Mouse (Mus musculus): Measurements from ENCODE around the gene Ist1. TPM values are rescaled to one million over a fixed set of nuclear protein-coding genes. Genes with fewer than 3 reads are reported as not detected.

Gene Ist1
- total and polyA plus RNA-seq, 3 experiments: 27.1 to 37.8 (median 37.4) TPM

DNA sequence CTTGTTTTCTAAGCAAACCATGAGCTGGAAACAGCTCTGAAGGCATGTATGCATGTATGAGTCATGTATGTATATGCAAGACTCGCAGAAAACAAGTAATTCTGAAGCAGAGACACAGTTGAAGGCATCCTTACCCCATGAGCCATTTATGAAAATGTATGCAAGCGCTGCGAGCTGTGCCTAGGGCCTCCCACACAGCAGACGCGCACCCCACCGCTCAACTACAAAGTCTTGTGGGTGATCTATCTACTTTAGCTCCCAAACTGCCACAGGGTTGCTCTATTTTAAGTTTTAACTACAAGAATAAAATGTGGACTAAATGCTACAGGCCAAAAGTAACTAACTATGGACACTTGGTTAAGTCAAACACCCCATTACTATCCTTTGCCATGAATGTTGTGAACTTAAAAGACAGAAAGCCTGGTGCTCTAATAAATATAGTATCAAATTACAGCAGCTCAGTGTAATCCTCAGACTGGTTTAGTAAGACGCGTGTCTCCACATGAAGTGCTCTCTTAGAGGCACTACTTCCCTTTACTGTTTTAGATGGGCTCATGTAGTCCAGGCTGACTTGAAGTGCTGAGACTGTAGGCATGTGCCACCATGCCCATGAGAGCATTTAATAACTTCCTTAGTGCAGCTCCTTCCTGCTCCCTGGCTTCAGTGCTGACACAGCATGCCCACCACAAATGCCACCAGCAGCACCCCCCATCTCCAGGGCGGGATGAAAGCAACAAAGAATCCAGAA lies 17.0 kb downstream of the Ist1 start:
- Histone ChIP-seq H3K79me2 (replicated peaks; ENCODE audit: control insufficient read depth, insufficient read depth, low read length) (no peaks in the 10 kb centered on the region), H3K4me3 (no peak overlapping the region), H3K27ac (no peak overlapping the region), H3K9ac (ENCODE audit: low read depth, low read length) (no peak overlapping the region), H3K27me3 (ENCODE audit: control insufficient read depth, insufficient read depth, low read length) (no peaks in the 10 kb centered on the region), H3K4me1 (ENCODE audit: control insufficient read depth, insufficient read depth, low read length) (no peaks in the 10 kb centered on the region), H3K36me3 (ENCODE audit: control insufficient read depth, insufficient read depth, low read length) (peaks cover 5% of the 10 kb centered on the region)
- 93% methylated on average over 9 of the region's 9 CpGs for WGBS
- no peak for TF ChIP-seq EP300 (IDR thresholded peaks at IDR 0.05; ENCODE audit: insufficient read depth, low read depth, low read length)
- TF ChIP-seq CTCF (IDR thresholded peaks at IDR 0.05): no peak
- TF ChIP-seq POLR2A (IDR thresholded peaks at IDR 0.05; ENCODE audit: insufficient read depth, low read depth, low read length): no peak
- no peak for DNase-seq
- intact Hi-C loops (cut with DNase I): no loop called here

- no peaks in the 10 kb centered on the region for H3K4me1 ChIP-seq (ENCODE audit: control insufficient read depth, insufficient read depth, low read length)
- H3K79me2 ChIP-seq (replicated peaks; ENCODE audit: control insufficient read depth, insufficient read depth, low read length): no peaks in the 10 kb centered on the region
- DNase-seq: no peak
- intact Hi-C loops (cut with DNase I): no loop called here
- TF ChIP-seq EP300 (IDR thresholded peaks at IDR 0.05; ENCODE audit: insufficient read depth, low read depth, low read length): no peak
- TF ChIP-seq POLR2A (IDR thresholded peaks at IDR 0.05; ENCODE audit: insufficient read depth, low read depth, low read length): no peak
- TF ChIP-seq CTCF (IDR thresholded peaks at IDR 0.05): no peak
- H3K4me3 ChIP-seq: no peak overlapping the region
- WGBS: 86% methylated on average over 2 of the region's 2 CpGs
- peaks cover 5% of the 10 kb centered on the region for H3K36me3 ChIP-seq (ENCODE audit: control insufficient read depth, insufficient read depth, low read length)
- H3K9ac ChIP-seq (ENCODE audit: low read depth, low read length): no peak overlapping the region
- H3K27ac ChIP-seq: no peak overlapping the region
- no peaks in the 10 kb centered on the region for H3K27me3 ChIP-seq (ENCODE audit: control insufficient read depth, insufficient read depth, low read length)
These were observed 19.5 kb downstream of the Ist1 start for GRCm38 (mm10) chr8:109673596-109673995.

GRCm38 (mm10) chr8:109672656-109673055 lies 20.4 kb downstream of the Ist1 start:
- intact Hi-C loops (cut with DNase I): no loop called here
- Histone ChIP-seq H3K4me3 (no peak overlapping the region), H3K27ac (no peak overlapping the region), H3K27me3 (ENCODE audit: control insufficient read depth, insufficient read depth, low read length) (no peaks in the 10 kb centered on the region), H3K36me3 (ENCODE audit: control insufficient read depth, insufficient read depth, low read length) (peaks cover 5% of the 10 kb centered on the region), H3K4me1 (ENCODE audit: control insufficient read depth, insufficient read depth, low read length) (no peaks in the 10 kb centered on the region), H3K79me2 (replicated peaks; ENCODE audit: control insufficient read depth, insufficient read depth, low read length) (no peaks in the 10 kb centered on the region), H3K9ac (ENCODE audit: low read depth, low read length) (no peak overlapping the region)
- DNase-seq: no peak
- WGBS: 91% methylated on average over 5 of the region's 5 CpGs
- TF ChIP-seq CTCF (IDR thresholded peaks at IDR 0.05) (no peak), EP300 (IDR thresholded peaks at IDR 0.05; ENCODE audit: insufficient read depth, low read depth, low read length) (no peak), POLR2A (IDR thresholded peaks at IDR 0.05; ENCODE audit: insufficient read depth, low read depth, low read length) (no peak)

DNA sequence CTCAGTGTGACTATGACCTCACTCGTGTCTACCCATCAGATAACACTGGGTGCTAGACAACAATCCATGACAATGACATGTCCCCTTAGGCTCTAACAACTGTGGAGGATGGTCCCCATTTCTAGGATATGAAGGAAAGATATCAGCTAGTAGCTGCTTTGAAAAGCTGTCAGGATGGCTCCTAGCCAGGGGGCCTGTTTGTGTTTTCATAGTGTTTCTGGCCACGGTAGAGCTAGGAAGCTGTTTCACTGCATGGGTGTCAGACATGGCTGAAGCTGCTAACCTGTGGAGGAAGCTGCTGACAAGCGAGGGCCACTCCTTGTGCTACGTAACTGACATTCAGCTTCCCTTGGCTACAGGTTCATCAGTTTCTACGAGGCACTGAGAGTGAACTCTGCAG lies 26.4 kb downstream of the Ist1 start:
- intact Hi-C loops (cut with DNase I): no loop called here
- Histone ChIP-seq H3K4me1 (ENCODE audit: control insufficient read depth, insufficient read depth, low read length) (no peaks in the 10 kb centered on the region), H3K27ac (no peak overlapping the region), H3K36me3 (ENCODE audit: control insufficient read depth, insufficient read depth, low read length) (no peaks in the 10 kb centered on the region; the same call in 1 of the 2 replicates), H3K4me3 (no peak overlapping the region), H3K9ac (ENCODE audit: low read depth, low read length) (no peak overlapping the region), H3K79me2 (replicated peaks; ENCODE audit: control insufficient read depth, insufficient read depth, low read length) (no peaks in the 10 kb centered on the region), H3K27me3 (ENCODE audit: control insufficient read depth, insufficient read depth, low read length) (no peaks in the 10 kb centered on the region)
- WGBS: 71% methylated on average over 5 of the region's 5 CpGs
- DNase-seq: no peak
- TF ChIP-seq EP300 (IDR thresholded peaks at IDR 0.05; ENCODE audit: insufficient read depth, low read depth, low read length) (no peak), CTCF (IDR thresholded peaks at IDR 0.05) (no peak), POLR2A (IDR thresholded peaks at IDR 0.05; ENCODE audit: insufficient read depth, low read depth, low read length) (no peak)

DNA sequence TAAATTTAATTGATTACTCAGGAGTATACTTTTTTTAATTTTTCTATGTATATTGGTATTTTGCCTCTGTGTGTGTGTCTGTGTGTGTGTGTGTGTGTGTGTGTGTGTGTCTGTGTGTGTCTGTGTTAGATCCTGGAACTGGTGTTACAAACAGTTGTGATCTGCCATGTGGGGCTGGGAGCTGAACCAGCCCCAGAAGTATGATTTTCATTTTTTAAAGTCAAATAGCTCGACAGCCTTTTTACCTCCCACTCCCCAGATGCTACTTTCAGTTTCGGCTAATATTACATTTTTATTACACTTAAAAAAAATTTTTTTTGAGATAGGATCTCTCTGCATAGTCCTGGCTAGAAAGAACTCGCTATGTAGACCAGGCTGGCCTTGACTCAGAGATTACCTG lies 30.7 kb downstream of the Ist1 start:
- Histone ChIP-seq H3K27me3 (ENCODE audit: control insufficient read depth, insufficient read depth, low read length) (no peaks in the 10 kb centered on the region), H3K9ac (ENCODE audit: low read depth, low read length) (no peak overlapping the region), H3K79me2 (replicated peaks; ENCODE audit: control insufficient read depth, insufficient read depth, low read length) (no peaks in the 10 kb centered on the region), H3K27ac (no peak overlapping the region), H3K36me3 (ENCODE audit: control insufficient read depth, insufficient read depth, low read length) (no peaks in the 10 kb centered on the region), H3K4me3 (no peak overlapping the region), H3K4me1 (ENCODE audit: control insufficient read depth, insufficient read depth, low read length) (no peaks in the 10 kb centered on the region)
- intact Hi-C loops (cut with DNase I): no loop called here
- TF ChIP-seq CTCF (IDR thresholded peaks at IDR 0.05): no peak
- no peak for TF ChIP-seq POLR2A (IDR thresholded peaks at IDR 0.05; ENCODE audit: insufficient read depth, low read depth, low read length)
- no peak for TF ChIP-seq EP300 (IDR thresholded peaks at IDR 0.05; ENCODE audit: insufficient read depth, low read depth, low read length)
- no peak for DNase-seq
- WGBS: 82% methylated on average over 3 of the region's 3 CpGs

DNA sequence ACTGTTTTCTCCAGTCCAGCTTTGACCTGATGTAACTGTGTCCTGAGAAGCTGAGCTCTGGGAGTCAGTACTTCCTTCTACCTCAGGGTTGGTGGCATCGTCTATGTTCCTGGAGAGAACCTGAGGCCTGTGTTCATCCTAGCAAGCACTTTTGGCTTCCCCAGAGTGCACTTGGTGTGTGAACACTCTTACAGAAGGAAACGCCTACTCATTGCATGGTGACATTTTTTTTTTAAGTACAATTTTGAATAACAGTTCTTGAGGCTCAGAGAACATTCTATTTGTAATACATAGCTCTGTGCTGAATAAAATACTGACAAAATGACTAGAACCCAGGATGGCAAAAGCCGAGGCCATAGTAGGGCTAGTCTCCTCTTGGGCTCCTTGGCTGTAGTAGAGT lies 36.2 kb downstream of the Ist1 start:
- H3K79me2 ChIP-seq (replicated peaks; ENCODE audit: control insufficient read depth, insufficient read depth, low read length): no peaks in the 10 kb centered on the region
- no peak for DNase-seq
- 75% methylated on average over 3 of the region's 3 CpGs for WGBS
- H3K27me3 ChIP-seq (ENCODE audit: control insufficient read depth, insufficient read depth, low read length): no peaks in the 10 kb centered on the region
- intact Hi-C loops (cut with DNase I): no loop called here
- H3K36me3 ChIP-seq (ENCODE audit: control insufficient read depth, insufficient read depth, low read length): no peaks in the 10 kb centered on the region
- H3K4me3 ChIP-seq: no peak overlapping the region
- H3K9ac ChIP-seq (ENCODE audit: low read depth, low read length): no peak overlapping the region
- H3K27ac ChIP-seq: no peak overlapping the region
- no peaks in the 10 kb centered on the region for H3K4me1 ChIP-seq (ENCODE audit: control insufficient read depth, insufficient read depth, low read length)
- TF ChIP-seq POLR2A (IDR thresholded peaks at IDR 0.05; ENCODE audit: insufficient read depth, low read depth, low read length) (no peak), CTCF (IDR thresholded peaks at IDR 0.05) (no peak), EP300 (IDR thresholded peaks at IDR 0.05; ENCODE audit: insufficient read depth, low read depth, low read length) (no peak)
